Mouse (Mus musculus) stomach, postnatal 0 days (tissue): Measurements from ENCODE around the gene Il1r1.

ENCODE experiments used
- CTCF ChIP-seq: IDR thresholded peaks from 2 replicates; pipeline ENCODE4 v1.5.1; 2016; ENCODE audit warnings: antibody characterized with exemption, low read depth, mild to moderate bottlenecking, moderate library complexity
- EP300 ChIP-seq: optimal IDR thresholded peaks from 2 replicates; pipeline ENCODE3; 2016; ENCODE audit warnings: antibody characterized with exemption

- TF ChIP-seq CTCF (no peak), EP300 (no peak)
These were observed 38.2 kb downstream of the Il1r1 start for GRCm38 (mm10) chr1:40263122-40263498.
